Mouse (Mus musculus) spleen, adult 2 months (tissue): ENCODE measurements around the gene Tmem247.

Experiments
- CTCF ChIP-seq: fragments of 200-500 bp; IDR thresholded peaks from 2 replicates; pipeline ENCODE4 v1.5.1; 2011; ENCODE audit warnings: mild to moderate bottlenecking, inconsistent platforms; ENCODE audit not compliant: insufficient read depth, insufficient read length, insufficient replicate concordance; ENCODE audit errors: extremely low read depth
- POLR2A ChIP-seq: fragments of 200-500 bp; IDR thresholded peaks from 2 replicates; pipeline ENCODE4 v1.6.1; 2011; ENCODE audit warnings: low read depth, low read length, inconsistent platforms

GRCm38 (mm10) chr17:86929355-86929754 lies 12.2 kb downstream of the Tmem247 start:
- TF ChIP-seq CTCF (no peak), POLR2A (no peak)
